Mouse (Mus musculus) heart, embryonic 15.5 days (tissue): ENCODE data around the gene Adap1. TPM values are rescaled to one million over a fixed set of nuclear protein-coding genes. Genes with fewer than 3 reads are reported as not detected.
A peak's percentile ranks its signal among the peaks of the same experiment; 100 is the strongest.

Experiments
- ATAC-seq: fragments of 200-750 bp; cut with Nextera tagmentation; replicated peaks from 2 replicates; pipeline ENCODE4 v1.8.0; 2017; ENCODE audit warnings: low read depth, moderate TSS enrichment; ENCODE audit not compliant: insufficient number of reproducible peaks, insufficient read depth, low FRiP score
- H3K27ac ChIP-seq: fragments of 300-500 bp; sonication (generic); 2 replicates; pipeline ENCODE4 v1.5.1; 2015; ENCODE audit warnings: mild to moderate bottlenecking, inconsistent platforms
- H3K27me3 ChIP-seq: fragments of 300-500 bp; sonication (generic); 2 replicates; pipeline ENCODE4 v1.6.1; 2015; ENCODE audit warnings: inconsistent platforms
- H3K36me3 ChIP-seq: fragments of 300-500 bp; sonication (generic); 2 replicates; pipeline ENCODE4 v1.6.1; 2015; ENCODE audit warnings: mild to moderate bottlenecking, inconsistent platforms
- H3K4me1 ChIP-seq: fragments of 300-500 bp; sonication (generic); replicated peaks from 2 replicates; pipeline ENCODE4 v1.6.1; 2015; ENCODE audit warnings: inconsistent platforms
- H3K4me2 ChIP-seq: fragments of 300-500 bp; sonication (generic); 2 replicates; pipeline ENCODE4 v1.6.1; 2015; ENCODE audit warnings: inconsistent platforms, mild to moderate bottlenecking, moderate library complexity
- H3K4me3 ChIP-seq: fragments of 300-500 bp; sonication (generic); 2 replicates; pipeline ENCODE4 v1.5.1; 2015; ENCODE audit warnings: mild to moderate bottlenecking, inconsistent platforms
- H3K9ac ChIP-seq: fragments of 300-500 bp; sonication (generic); 2 replicates; pipeline ENCODE4 v1.6.1; 2015; ENCODE audit warnings: mild to moderate bottlenecking, inconsistent platforms
- H3K9me3 ChIP-seq: fragments of 300-500 bp; sonication (generic); replicated peaks from 2 replicates; pipeline ENCODE4 v1.6.1; 2016; ENCODE audit warnings: inconsistent platforms
- WGBS: fragments of 180-500 bp; shearing (Covaris S2); methylation state at CpG from one replicate; pipeline ENCODE4 v1.1.7; 2015; ENCODE audit warnings: mixed read lengths; 5-methylcytosine and 5-hydroxymethylcytosine counted together
- polyA plus RNA-seq: library from polyadenylated mRNA; unstranded; fragments of >200 nt; fragmentation: Nextera tagmentation; extraction: Ambion mirVana; gene quantifications from 2 replicates; pipeline ENCODE4 v1.2.1, GENCODE M21; 2015

Gene Adap1
- polyA plus RNA-seq, 1 experiment from 2014 or later: 1.9 TPM

- Histone ChIP-seq H3K9me3 (no peaks in the 10 kb centered on the region), H3K36me3 (no peaks in the 10 kb centered on the region), H3K4me3 (no peak overlapping the region), H3K9ac (no peak overlapping the region), H3K4me2 (peak overlapping the region; percentile 0; the same call in 1 of the 2 replicates), H3K4me1 (peaks cover 15% of the 10 kb centered on the region), H3K27ac (peak overlapping the region; percentile 49), H3K27me3 (no peaks in the 10 kb centered on the region)
- WGBS: 4% methylated on average over 15 of the region's 15 CpGs
- peak; percentile 56; the same call in 1 of the 2 replicates for ATAC-seq
These were observed 43.2 kb downstream of the Adap1 start for GRCm38 (mm10) chr5:139282191-139282590.

GRCm38 (mm10) chr5:139281373-139282112, 43.9 kb downstream of the Adap1 start:
- ATAC-seq: 0 out of 2 replicates have a peak, but pooled peaks have one; percentile 19
- H3K27ac ChIP-seq: peak overlapping the region; percentile 49
- 33% methylated on average over 10 of the region's 11 CpGs for WGBS
- H3K36me3 ChIP-seq: no peaks in the 10 kb centered on the region
- no peaks in the 10 kb centered on the region for H3K9me3 ChIP-seq
- H3K4me3 ChIP-seq: no peak overlapping the region
- no peaks in the 10 kb centered on the region for H3K27me3 ChIP-seq
- no peak overlapping the region for H3K9ac ChIP-seq
- peaks cover 12% of the 10 kb centered on the region for H3K4me1 ChIP-seq
- H3K4me2 ChIP-seq: peak overlapping the region; percentile 0; the same call in 1 of the 2 replicates

- Histone ChIP-seq H3K36me3 (no peaks in the 10 kb centered on the region), H3K9ac (no peak overlapping the region), H3K9me3 (no peaks in the 10 kb centered on the region), H3K27ac (no peak overlapping the region), H3K4me3 (no peak overlapping the region), H3K4me2 (no peak overlapping the region), H3K4me1 (peaks cover 23% of the 10 kb centered on the region), H3K27me3 (no peaks in the 10 kb centered on the region)
- ATAC-seq: no peak
- WGBS: 69% methylated on average over 8 of the region's 8 CpGs
These were observed 48.1 kb downstream of the Adap1 start for GRCm38 (mm10) chr5:139277287-139277686.

- Histone ChIP-seq H3K9ac (no peak overlapping the region), H3K27me3 (no peaks in the 10 kb centered on the region), H3K9me3 (no peaks in the 10 kb centered on the region), H3K4me3 (no peak overlapping the region), H3K4me1 (peaks cover 28% of the 10 kb centered on the region), H3K4me2 (no peak overlapping the region), H3K27ac (no peak overlapping the region), H3K36me3 (peaks cover 20% of the 10 kb centered on the region)
- no peak for ATAC-seq
- WGBS: 61% methylated on average over 8 of the region's 8 CpGs
These were observed 53.3 kb downstream of the Adap1 start for GRCm38 (mm10) chr5:139271994-139272554.

GRCm38 (mm10) chr5:139270806-139271521, 54.5 kb downstream of the Adap1 start:
- Histone ChIP-seq H3K4me2 (no peak overlapping the region), H3K4me1 (peaks cover 28% of the 10 kb centered on the region), H3K4me3 (no peak overlapping the region), H3K27ac (peak overlapping the region; percentile 50), H3K9me3 (no peaks in the 10 kb centered on the region), H3K9ac (no peak overlapping the region), H3K27me3 (no peaks in the 10 kb centered on the region), H3K36me3 (peaks cover 32% of the 10 kb centered on the region)
- WGBS: 44% methylated on average over 16 of the region's 16 CpGs
- ATAC-seq: no peak; the same call in 1 of the 2 replicates

GRCm38 (mm10) chr5:139267661-139268060, 57.8 kb downstream of the Adap1 start:
- H3K36me3 ChIP-seq: peaks cover 65% of the 10 kb centered on the region

GRCm38 (mm10) chr5:139261403-139261802, 64.0 kb downstream of the Adap1 start:
- ATAC-seq: no peak
- H3K27me3 ChIP-seq: no peaks in the 10 kb centered on the region
- H3K27ac ChIP-seq: no peak overlapping the region
- H3K4me2 ChIP-seq: no peak overlapping the region
- peaks cover 45% of the 10 kb centered on the region for H3K36me3 ChIP-seq
- H3K4me3 ChIP-seq: no peak overlapping the region
- no peaks in the 10 kb centered on the region for H3K9me3 ChIP-seq
- WGBS: 85% methylated on average over 4 of the region's 4 CpGs
- no peak overlapping the region for H3K9ac ChIP-seq
- H3K4me1 ChIP-seq: peaks cover 41% of the 10 kb centered on the region

More at GRCm38 (mm10) chr5:139267661-139268060, 57.8 kb downstream of the Adap1 start:
- Histone ChIP-seq H3K4me3 (no peak overlapping the region), H3K9me3 (no peaks in the 10 kb centered on the region), H3K9ac (no peak overlapping the region), H3K27me3 (no peaks in the 10 kb centered on the region), H3K4me2 (no peak overlapping the region), H3K4me1 (peaks cover 15% of the 10 kb centered on the region), H3K27ac (no peak overlapping the region)
- 86% methylated on average over 4 of the region's 4 CpGs for WGBS
- no peak for ATAC-seq

- Histone ChIP-seq H3K4me1 (peaks cover 56% of the 10 kb centered on the region), H3K36me3 (peaks cover 29% of the 10 kb centered on the region), H3K9ac (no peak overlapping the region), H3K27ac (peak overlapping the region; percentile 48), H3K9me3 (no peaks in the 10 kb centered on the region), H3K4me2 (no peak overlapping the region), H3K27me3 (no peaks in the 10 kb centered on the region), H3K4me3 (no peak overlapping the region)
- no peak for ATAC-seq
- 44% methylated on average over 5 of the region's 5 CpGs for WGBS
These were observed 65.6 kb downstream of the Adap1 start for GRCm38 (mm10) chr5:139259853-139260252.

- Histone ChIP-seq H3K27me3 (no peaks in the 10 kb centered on the region), H3K4me2 (0 out of 2 replicates have a peak overlapping the region, but pooled peaks have one; percentile 17), H3K4me1 (peaks cover 70% of the 10 kb centered on the region), H3K9me3 (no peaks in the 10 kb centered on the region), H3K27ac (peak overlapping the region; percentile 69), H3K9ac (no peak overlapping the region), H3K4me3 (no peak overlapping the region), H3K36me3 (peaks cover 16% of the 10 kb centered on the region; the same call in 1 of the 2 replicates)
- no peak for ATAC-seq
- WGBS: 84% methylated on average over 8 of the region's 8 CpGs
These were observed 66.9 kb downstream of the Adap1 start for GRCm38 (mm10) chr5:139258371-139259035.

GRCm38 (mm10) chr5:139257818-139258217, 67.6 kb downstream of the Adap1 start:
- no peak overlapping the region for H3K4me3 ChIP-seq
- H3K4me1 ChIP-seq: peaks cover 74% of the 10 kb centered on the region
- peaks cover 9% of the 10 kb centered on the region; the same call in 1 of the 2 replicates for H3K36me3 ChIP-seq
- ATAC-seq: no peak
- H3K27me3 ChIP-seq: no peaks in the 10 kb centered on the region
- H3K27ac ChIP-seq: peak overlapping the region; percentile 69
- H3K9ac ChIP-seq: no peak overlapping the region
- H3K4me2 ChIP-seq: 0 out of 2 replicates have a peak overlapping the region, but pooled peaks have one; percentile 17
- H3K9me3 ChIP-seq: no peaks in the 10 kb centered on the region
- WGBS: 34% methylated on average over 4 of the region's 4 CpGs

- Histone ChIP-seq H3K4me3 (no peak overlapping the region), H3K36me3 (peaks cover 3% of the 10 kb centered on the region; the same call in 1 of the 2 replicates), H3K4me2 (no peak overlapping the region), H3K9me3 (no peaks in the 10 kb centered on the region), H3K4me1 (peaks cover 74% of the 10 kb centered on the region), H3K27me3 (no peaks in the 10 kb centered on the region), H3K27ac (peak overlapping the region; percentile 69), H3K9ac (no peak overlapping the region)
- 91% methylated on average over 1 of the region's 1 CpGs for WGBS
- ATAC-seq: no peak
These were observed 68.2 kb downstream of the Adap1 start for GRCm38 (mm10) chr5:139257265-139257664.
